Mouse (Mus musculus) megakaryocyte, embryonic 14.5 days (primary cell): ENCODE data around the gene Rgs9. TPM values are rescaled to one million over a fixed set of nuclear protein-coding genes. Genes with fewer than 3 reads are reported as not detected.

Experiments
- H3K27me3 ChIP-seq: replicated peaks from 2 replicates; pipeline ENCODE3; 2012; ENCODE audit warnings: inconsistent platforms
- H3K36me3 ChIP-seq: replicated peaks from 2 replicates; pipeline ENCODE3; 2012; ENCODE audit warnings: low read length, inconsistent platforms, mixed read lengths
- H3K4me1 ChIP-seq: 2 replicates; pipeline ENCODE4 v1.6.1; 2012; ENCODE audit warnings: inconsistent platforms
- H3K4me3 ChIP-seq: replicated peaks from 2 replicates; pipeline ENCODE3; 2012; ENCODE audit warnings: moderate library complexity, mild to moderate bottlenecking, inconsistent platforms
- H3K9me3 ChIP-seq: 2 replicates; pipeline ENCODE4 v1.6.1; 2012; ENCODE audit warnings: inconsistent platforms
- FLI1 ChIP-seq: IDR thresholded peaks from 2 replicates; pipeline ENCODE4 v1.6.1; 2012; ENCODE audit warnings: low read length, inconsistent platforms, mixed read lengths
- GATA1 ChIP-seq: IDR thresholded peaks from 3 replicates; pipeline ENCODE4 v1.6.1; 2012; ENCODE audit warnings: mixed read lengths, low read length, inconsistent platforms, borderline replicate concordance
- polyA plus RNA-seq: library from polyadenylated mRNA; stranded (reverse); fragments of >175 nt; gene quantifications from 2 replicates; pipeline ENCODE4 v1.2.3, GENCODE M21; 2012; ENCODE audit warnings: low replicate concordance; ENCODE audit not compliant: insufficient read depth

Gene Rgs9
- polyA plus RNA-seq, 1 experiment: 1.7 TPM

DNA sequence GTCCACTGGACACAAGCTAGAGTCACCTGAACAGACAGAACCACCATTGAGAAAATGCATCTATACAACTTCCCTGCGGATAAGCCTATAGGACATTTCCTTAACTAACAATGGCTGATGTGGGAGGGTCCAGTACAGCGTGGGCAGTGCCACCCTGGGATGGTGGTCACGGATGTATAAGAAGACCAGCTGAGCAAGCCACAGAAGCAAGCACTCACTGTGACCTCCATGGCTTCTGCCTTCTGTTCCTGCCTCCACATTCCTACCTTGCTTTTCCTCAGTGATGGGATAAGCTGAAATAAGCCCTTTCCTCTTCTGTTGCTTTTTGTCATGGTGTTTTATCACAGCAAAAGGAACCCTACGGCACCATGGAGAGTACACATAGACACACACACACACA, 47.4 kb downstream of the Rgs9 start:
- H3K4me1 ChIP-seq: peaks cover 34% of the 10 kb centered on the region
- no peaks in the 10 kb centered on the region for H3K36me3 ChIP-seq
- H3K4me3 ChIP-seq: no peak overlapping the region
- H3K9me3 ChIP-seq: peaks cover 9% of the 10 kb centered on the region
- TF ChIP-seq FLI1 (no peak), GATA1 (no peak)
- peaks cover 25% of the 10 kb centered on the region for H3K27me3 ChIP-seq

GRCm38 (mm10) chr11:109246920-109247319, 51.0 kb downstream of the Rgs9 start:
- Histone ChIP-seq H3K36me3 (no peaks in the 10 kb centered on the region), H3K4me3 (peak overlapping the region; percentile 69), H3K4me1 (peaks cover 47% of the 10 kb centered on the region), H3K9me3 (peaks cover 9% of the 10 kb centered on the region), H3K27me3 (peaks cover 17% of the 10 kb centered on the region)
- TF ChIP-seq FLI1 (no peak), GATA1 (no peak)

DNA sequence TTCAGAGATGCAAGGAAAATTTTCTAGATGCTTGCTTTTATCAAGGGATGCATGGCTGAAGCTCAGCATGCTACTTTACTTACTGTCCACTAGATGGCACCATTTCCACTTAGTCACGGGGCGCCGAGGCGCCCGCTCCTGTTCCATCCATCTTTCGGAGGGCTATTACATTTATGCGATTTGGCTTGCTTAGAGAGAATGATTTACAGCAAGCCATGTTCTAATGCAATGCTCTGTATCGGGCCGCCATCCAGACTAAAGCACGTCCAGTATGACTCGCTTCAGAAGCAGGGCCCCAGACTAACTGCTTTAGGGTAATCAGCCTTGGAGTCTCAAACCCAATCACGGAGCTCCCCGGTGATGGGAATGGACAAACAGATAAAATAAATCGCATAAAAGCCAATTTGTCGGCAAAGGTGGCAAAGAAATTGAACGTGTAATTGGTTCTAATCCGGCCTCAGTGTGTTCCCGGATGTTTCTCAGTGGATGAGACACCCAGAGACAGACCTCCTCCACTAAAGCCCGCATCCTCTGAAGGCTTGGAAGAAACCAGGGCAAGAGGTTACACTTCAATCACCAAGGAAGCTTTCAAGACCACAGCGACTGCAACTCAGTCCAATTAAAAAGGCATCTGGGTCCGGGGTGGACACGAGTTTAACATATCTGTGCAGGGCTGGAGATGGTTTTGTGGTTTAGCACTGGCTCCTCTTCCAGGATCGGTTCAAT, 53.1 kb downstream of the Rgs9 start:
- Histone ChIP-seq H3K36me3 (no peaks in the 10 kb centered on the region), H3K4me3 (peak overlapping the region; percentile 84), H3K27me3 (peaks cover 14% of the 10 kb centered on the region), H3K9me3 (peaks cover 6% of the 10 kb centered on the region), H3K4me1 (peaks cover 47% of the 10 kb centered on the region)
- TF ChIP-seq GATA1 (no peak), FLI1 (no peak)

- no peak overlapping the region for H3K4me3 ChIP-seq
- peaks cover 19% of the 10 kb centered on the region for H3K4me1 ChIP-seq
- H3K27me3 ChIP-seq: peaks cover 39% of the 10 kb centered on the region
- no peaks in the 10 kb centered on the region for H3K36me3 ChIP-seq
- TF ChIP-seq GATA1 (no peak), FLI1 (no peak)
- H3K9me3 ChIP-seq: no peaks in the 10 kb centered on the region
These were observed 57.8 kb downstream of the Rgs9 start for GRCm38 (mm10) chr11:109240126-109240525.

DNA sequence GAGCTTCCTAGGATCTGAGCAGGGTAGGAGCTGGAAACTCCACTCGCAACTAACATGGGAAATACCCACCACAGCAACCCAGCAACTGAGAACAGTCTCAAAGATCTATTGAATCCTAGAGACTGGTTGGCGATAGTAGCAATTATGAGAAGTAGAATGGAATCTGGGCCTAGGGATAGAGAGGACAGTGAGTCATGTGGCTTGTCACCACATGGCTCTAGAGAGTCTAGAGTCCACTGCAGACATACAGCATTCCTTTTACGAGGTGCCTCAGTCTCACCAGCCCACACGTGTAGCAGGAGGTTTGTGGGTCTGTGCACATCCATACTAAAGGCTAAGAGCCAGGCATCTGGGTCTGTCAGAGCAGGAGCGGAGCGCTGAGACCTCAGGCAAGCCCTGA, 59.3 kb downstream of the Rgs9 start:
- peaks cover 44% of the 10 kb centered on the region for H3K27me3 ChIP-seq
- no peaks in the 10 kb centered on the region for H3K9me3 ChIP-seq
- peaks cover 10% of the 10 kb centered on the region; the same call in 1 of the 2 replicates for H3K4me1 ChIP-seq
- TF ChIP-seq GATA1 (no peak), FLI1 (no peak)
- H3K4me3 ChIP-seq: no peak overlapping the region
- H3K36me3 ChIP-seq: no peaks in the 10 kb centered on the region

GRCm38 (mm10) chr11:109237796-109238195, 60.1 kb downstream of the Rgs9 start:
- no peak for TF ChIP-seq GATA1
- no peak for TF ChIP-seq FLI1

GRCm38 (mm10) chr11:109233627-109234026, 64.3 kb downstream of the Rgs9 start:
- Histone ChIP-seq H3K4me1 (peaks cover 4% of the 10 kb centered on the region; the same call in 1 of the 2 replicates), H3K36me3 (no peaks in the 10 kb centered on the region), H3K27me3 (peaks cover 30% of the 10 kb centered on the region), H3K4me3 (no peak overlapping the region), H3K9me3 (no peaks in the 10 kb centered on the region)
- TF ChIP-seq FLI1: no peak
- no peak for TF ChIP-seq GATA1

More at GRCm38 (mm10) chr11:109237796-109238195, 60.1 kb downstream of the Rgs9 start:
- Histone ChIP-seq H3K36me3 (no peaks in the 10 kb centered on the region), H3K9me3 (no peaks in the 10 kb centered on the region), H3K27me3 (peaks cover 43% of the 10 kb centered on the region), H3K4me1 (peaks cover 7% of the 10 kb centered on the region; the same call in 1 of the 2 replicates), H3K4me3 (no peak overlapping the region)

GRCm38 (mm10) chr11:109232811-109233210, 65.1 kb downstream of the Rgs9 start:
- no peaks in the 10 kb centered on the region for H3K9me3 ChIP-seq
- peaks cover 25% of the 10 kb centered on the region for H3K27me3 ChIP-seq
- H3K4me1 ChIP-seq: no peaks in the 10 kb centered on the region; the same call in 1 of the 2 replicates
- no peaks in the 10 kb centered on the region for H3K36me3 ChIP-seq
- H3K4me3 ChIP-seq: no peak overlapping the region
- TF ChIP-seq GATA1 (no peak), FLI1 (no peak)

- peaks cover 15% of the 10 kb centered on the region for H3K9me3 ChIP-seq
- H3K4me1 ChIP-seq: peaks cover 3% of the 10 kb centered on the region; the same call in 1 of the 2 replicates
These were observed 70.8 kb downstream of the Rgs9 start for GRCm38 (mm10) chr11:109227139-109227538.

GRCm38 (mm10) chr11:109221209-109222007, 76.5 kb downstream of the Rgs9 start:
- peaks cover 22% of the 10 kb centered on the region for H3K9me3 ChIP-seq
- peaks cover 47% of the 10 kb centered on the region for H3K27me3 ChIP-seq
- TF ChIP-seq GATA1 (no peak), FLI1 (no peak)
- H3K36me3 ChIP-seq: no peaks in the 10 kb centered on the region
- no peak overlapping the region for H3K4me3 ChIP-seq
- H3K4me1 ChIP-seq: no peaks in the 10 kb centered on the region

More at GRCm38 (mm10) chr11:109227139-109227538, 70.8 kb downstream of the Rgs9 start:
- H3K36me3 ChIP-seq: no peaks in the 10 kb centered on the region
- peaks cover 27% of the 10 kb centered on the region for H3K27me3 ChIP-seq
- TF ChIP-seq GATA1 (no peak), FLI1 (no peak)
- no peak overlapping the region for H3K4me3 ChIP-seq
